Mouse (Mus musculus) E14TG2a.4 (cell line): ENCODE data around the gene Alpk1.

ENCODE experiments used
- CTCF ChIP-seq: conservative IDR thresholded peaks from 2 replicates; pipeline ENCODE4 v1.5.1; 2014; ENCODE audit warnings: low read length
- POU5F1 ChIP-seq: IDR thresholded peaks from 2 replicates; pipeline ENCODE4 v1.6.1; 2014; ENCODE audit warnings: low read length, borderline replicate concordance

DNA sequence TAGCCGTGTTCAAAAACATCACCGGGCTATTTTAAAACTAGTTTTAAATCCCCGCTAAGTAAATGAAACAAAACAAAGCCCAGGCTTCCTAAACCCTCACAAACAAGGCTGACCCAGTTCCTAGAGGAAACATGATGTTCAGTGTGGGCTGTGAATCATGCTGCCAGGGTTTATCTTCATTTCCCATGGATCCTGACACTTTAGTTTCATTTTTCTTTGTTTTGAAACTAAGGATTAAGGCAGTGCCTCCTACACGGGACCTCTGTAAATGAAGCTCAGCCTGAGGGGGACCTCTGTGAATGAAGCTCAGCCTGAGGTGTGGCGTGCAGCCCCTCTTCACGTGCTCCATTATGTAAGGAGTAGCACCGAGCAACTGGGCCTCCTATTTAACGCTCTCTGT is 22.5 kb upstream of the Alpk1 start:
- no peak for TF ChIP-seq CTCF
- TF ChIP-seq POU5F1 = no peak
